Mouse (Mus musculus) MEL (cell line): Measurements from ENCODE around the gene Hist1h2bh.

ENCODE experiments used
- CTCF ChIP-seq, 3 experiments: IDR thresholded peaks in 2 of 3; conservative IDR thresholded peaks in 1 of 3; 2 replicates each; pipeline ENCODE4 v1.5.1; 2011 to 2012; ENCODE audit warnings: low read length in 3 of 3, low read depth in 2 of 3, mild to moderate bottlenecking in 2 of 3, improper control_type of control experiment in 1 of 3, inconsistent platforms in 1 of 3, mixed read lengths in 1 of 3, moderate library complexity in 1 of 3; ENCODE audit not compliant: control insufficient read depth in 1 of 3, insufficient read depth in 1 of 3, poor library complexity in 1 of 3, severe bottlenecking in 1 of 3
- ETS1 ChIP-seq: IDR thresholded peaks from 2 replicates; pipeline ENCODE4 v1.6.1; 2012; ENCODE audit warnings: low read depth, mild to moderate bottlenecking, inconsistent platforms, low read length, improper control_type of control experiment, moderate library complexity
- KAT2A ChIP-seq: conservative IDR thresholded peaks from 2 replicates; pipeline ENCODE4 v1.6.1; 2012; ENCODE audit warnings: low read depth, low read length, improper control_type of control experiment, inconsistent platforms
- MAZ ChIP-seq: IDR thresholded peaks from 2 replicates; pipeline ENCODE4 v1.6.1; 2012; ENCODE audit warnings: low read depth, mild to moderate bottlenecking, inconsistent platforms, low read length, improper control_type of control experiment
- POLR2A ChIP-seq, 2 experiments: IDR thresholded peaks; 2 replicates each; pipeline ENCODE4 v1.6.1; 2011 to 2012; ENCODE audit warnings: low read length in 2 of 2, mild to moderate bottlenecking in 2 of 2, control low read depth in 1 of 2, improper control_type of control experiment in 1 of 2, low read depth in 1 of 2, moderate library complexity in 1 of 2; ENCODE audit not compliant: control insufficient read depth in 1 of 2, insufficient read depth in 1 of 2, poor library complexity in 1 of 2
- SMC3 ChIP-seq: IDR thresholded peaks from 2 replicates; pipeline ENCODE4 v1.6.1; 2011; ENCODE audit warnings: low read depth, low read length, improper control_type of control experiment
- USF1 ChIP-seq: IDR thresholded peaks from 2 replicates; pipeline ENCODE4 v1.6.1; 2014; ENCODE audit warnings: low read depth, mild to moderate bottlenecking, inconsistent platforms, low read length, improper control_type of control experiment, moderate library complexity
- ZC3H11A ChIP-seq: IDR thresholded peaks from 2 replicates; pipeline ENCODE4 v1.6.1; 2012; ENCODE audit warnings: low read depth, mild to moderate bottlenecking, inconsistent platforms, low read length, improper control_type of control experiment
- ZNF384 ChIP-seq: IDR thresholded peaks from 2 replicates; pipeline ENCODE4 v1.6.1; 2012; ENCODE audit warnings: low read depth, mild to moderate bottlenecking, inconsistent platforms, low read length, improper control_type of control experiment

DNA sequence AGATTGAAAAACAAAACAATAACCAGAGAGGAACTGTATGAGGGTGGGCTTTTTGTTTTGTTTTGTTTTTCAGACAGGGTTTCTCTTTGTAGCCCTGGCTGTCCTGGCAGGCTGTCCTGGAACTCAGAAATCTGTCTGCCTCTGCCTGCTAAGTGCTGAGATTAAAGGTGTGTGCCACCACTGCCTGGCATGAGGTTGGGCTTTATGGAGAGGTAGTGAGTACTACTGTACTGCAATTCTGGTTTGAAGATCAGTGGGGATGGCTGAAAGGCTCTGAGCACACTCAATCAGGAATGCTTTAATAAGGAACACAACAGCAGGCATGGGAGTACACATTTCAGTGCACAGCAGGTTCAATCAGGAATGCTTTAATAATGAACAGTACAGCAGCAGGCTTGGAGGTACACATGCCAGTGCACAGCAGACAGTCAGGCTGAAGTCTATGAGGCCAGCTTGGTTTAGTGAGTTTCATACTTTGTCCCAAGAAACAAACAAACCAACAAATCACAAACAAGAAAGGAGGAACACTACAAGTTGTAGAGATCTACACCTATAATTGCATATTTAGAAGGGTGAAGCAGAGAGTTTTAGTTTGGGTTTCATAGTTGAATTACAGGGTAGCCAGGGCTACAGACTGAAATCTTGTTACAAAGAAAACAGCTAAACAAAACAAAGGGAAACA lies 40.3 kb upstream of the Hist1h2bh start:
- TF ChIP-seq MAZ = no peak
- TF ChIP-seq KAT2A = no peak
- no peak for TF ChIP-seq POLR2A (IDR thresholded peaks at IDR 0.05; ENCODE audit: control insufficient read depth in 1 of 2, insufficient read depth in 1 of 2, low read depth in 1 of 2, low read length in 2 of 2, poor library complexity in 1 of 2)
- TF ChIP-seq ZC3H11A = no peak
- TF ChIP-seq ETS1 = no peak
- TF ChIP-seq ZNF384 = no peak
- TF ChIP-seq CTCF (IDR thresholded peaks at IDR 0.05 in 2 of 3, conservative IDR thresholded peaks at IDR 0.05 in 1 of 3; ENCODE audit: control insufficient read depth in 1 of 3, insufficient read depth in 1 of 3, low read depth in 2 of 3, low read length in 3 of 3, poor library complexity in 1 of 3, severe bottlenecking in 1 of 3) = no peak
- TF ChIP-seq USF1 = no peak
- TF ChIP-seq SMC3 = no peak
